ENCODE assay signal across 18 mouse cellular contexts in the genomic region with DNA sequence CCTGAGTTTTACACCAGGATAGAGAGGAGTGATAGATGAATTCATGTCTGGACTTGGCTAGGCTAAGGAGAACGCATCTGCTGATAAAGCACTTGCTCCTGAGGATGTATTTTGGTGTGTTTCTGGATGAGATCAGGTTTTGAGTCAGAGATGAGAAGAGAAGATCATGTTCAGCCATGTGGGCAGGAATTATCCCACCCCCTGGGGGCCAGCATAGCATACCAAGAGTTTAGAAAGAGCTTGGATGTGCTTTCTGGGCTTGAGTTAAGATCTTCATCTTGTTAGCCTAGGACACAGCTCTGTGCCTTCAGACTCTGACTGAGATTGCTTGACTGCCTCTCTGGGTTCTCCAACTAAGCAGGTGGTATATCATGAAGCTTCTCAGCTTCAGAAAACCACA. TPM values are rescaled to one million over a fixed set of nuclear protein-coding genes. Genes with fewer than 3 reads are reported as not detected.
DNase-seq lines count a peak whose midpoint lies in the region; ATAC-seq and TF ChIP-seq lines count a peak whose summit lies in the region.
"Had no signal": no experiment of that assay in that cellular context is flagged by ENCODE, and none has a peak within 500 bp of the region (broad histone marks: within the 10 kb centered on the region; RNA-seq: fewer than 3 reads in every experiment).

No protein-coding gene starts in this region.

- peaks cover 2% of the 10 kb centered on the region; the same call in 1 of the 2 replicates for H3K4me1 ChIP-seq in heart, adult 2 months (ENCODE audit: control insufficient read depth, insufficient read depth, low read length)
- no peaks in the 10 kb centered on the region for H3K4me1 ChIP-seq in liver, embryonic 11.5 days (replicated peaks; ENCODE audit: control insufficient read depth, insufficient read depth, low read length)

- in situ Hi-C loops in Patski (cut with MboI; ENCODE audit: low pct_unique_long_range_greater_than_20kb), result no loop called here

- TF ChIP-seq CTCF in heart, adult 2 months (IDR thresholded peaks at IDR 0.05), result no peak
- no peak for TF ChIP-seq CTCF in Patski (IDR thresholded peaks at IDR 0.05)

- H3K27ac ChIP-seq in heart, adult 2 months, result no peak overlapping the region
- no peak overlapping the region for H3K27ac ChIP-seq in liver, embryonic 11.5 days (ENCODE audit: low read depth, low read length)

- no peaks in the 10 kb centered on the region for H3K9me3 ChIP-seq in liver, embryonic 11.5 days (ENCODE audit: control insufficient read depth, low read length)
- H3K9me3 ChIP-seq: G1E had no signal

- CTCF ChIA-PET in Patski (lab: Charles Lee), result interaction anchor here (0.7 to 1.1 kb wide), 3 partner anchors 11 to 33 kb away, joined by 3 read pairs; no protein-coding TSS in a partner anchor

- no peak overlapping the region for H3K4me2 ChIP-seq in liver, embryonic 11.5 days

- intact Hi-C loops in heart, adult 2 months (cut with DNase I), result no loop called here

- no peak for ATAC-seq in Patski
- no peak for ATAC-seq in liver, embryonic 11.5 days (replicated peaks; ENCODE audit: low FRiP score)
- ATAC-seq: activated CD4-positive, CD25-positive, alpha-beta regulatory T cell, adult 4 months; CD4-positive, CD25-positive, alpha-beta regulatory T cell, adult 4 months had no signal

- H3K4me3 ChIP-seq in heart, adult 2 months, result no peak overlapping the region
- H3K4me3 ChIP-seq in liver, embryonic 11.5 days (ENCODE audit: low read depth, low read length), result no peak overlapping the region

- TF ChIP-seq POLR2A in heart, adult 2 months (IDR thresholded peaks at IDR 0.05; ENCODE audit: insufficient read depth, low read depth, low read length), result no peak

- peak; percentile 73 for DNase-seq in heart, adult 11 months
- DNase-seq in heart, adult 2 months, result no peak
- DNase-seq in Patski (ENCODE audit: low read depth, low spot score), result peak; percentile 53
- DNase-seq in liver, embryonic 11.5 days (ENCODE audit: low spot score), result no peak
- DNase-seq: adrenal gland, adult 2 months; adrenal gland, adult 8-10 months; adrenal gland, postnatal 10 days; adrenal gland, postnatal 14 days; adrenal gland, postnatal 25 days; adrenal gland, postnatal 36 days; B cell, adult 2 months; cerebellum, adult 11 months; cerebellum, adult 11-12 months; cerebellum, adult 18-20 months; cerebellum, adult 2 months had no signal

- H3K36me3 ChIP-seq in heart, adult 2 months (ENCODE audit: control insufficient read depth, insufficient read depth, low read length), result no peaks in the 10 kb centered on the region
- no peaks in the 10 kb centered on the region for H3K36me3 ChIP-seq in liver, embryonic 11.5 days (ENCODE audit: control insufficient read depth, insufficient read depth, low read length)
- H3K36me3 ChIP-seq: G1E had no signal

- H3K27me3 ChIP-seq in heart, adult 2 months (ENCODE audit: control insufficient read depth, insufficient read depth, low read length), result no peaks in the 10 kb centered on the region
- H3K27me3 ChIP-seq in Patski, result no peaks in the 10 kb centered on the region
- no peaks in the 10 kb centered on the region for H3K27me3 ChIP-seq in liver, embryonic 11.5 days (replicated peaks; ENCODE audit: control insufficient read depth, insufficient read depth, low read length)

- no peaks in the 10 kb centered on the region for H3K79me2 ChIP-seq in heart, adult 2 months (replicated peaks; ENCODE audit: control insufficient read depth, insufficient read depth, low read length)

- POLR2A ChIA-PET in Patski (lab: Charles Lee), result interaction anchor here (0.7 kb wide), 1 partner anchor 52 kb away, joined by 9 read pairs; no protein-coding TSS in a partner anchor

- 74% methylated on average over 1 of the region's 1 CpGs for WGBS in heart, adult 2 months
- WGBS in liver, embryonic 11.5 days, result 70% methylated on average over 1 of the region's 1 CpGs

- TF ChIP-seq EP300 in heart, adult 2 months (IDR thresholded peaks at IDR 0.05; ENCODE audit: insufficient read depth, low read depth, low read length), result no peak

- H3K9ac ChIP-seq in heart, adult 2 months (ENCODE audit: low read depth, low read length), result no peak overlapping the region
- no peak overlapping the region for H3K9ac ChIP-seq in liver, embryonic 11.5 days (ENCODE audit: low read depth, low read length)

RNA-seq across cellular contexts. Expression of a gene that starts 38.5 kb away (rescaled TPM):
- total RNA-seq in heart, adult 2 months (2021), result 10 to 100 TPM; 81.8 to 97.0 TPM
- 20.8 and 45.8 TPM in 2 replicates for polyA plus RNA-seq in heart, adult 2 months (2012; rRNA removed)
- 96.6 TPM for polyA plus RNA-seq in Patski (2021)
- polyA plus RNA-seq in liver, embryonic 11.5 days (2014; fragmentation: Nextera tagmentation; extraction: Ambion mirVana), result 146 and 148 TPM in 2 replicates

RNA-seq across cellular contexts. Expression of a gene that starts 45.2 kb away (rescaled TPM):
- total RNA-seq in heart, adult 2 months (2021), result 100 to 1,000 TPM in 1 of 2 experiments, 10 to 100 TPM in 1; 90.9 to 113 TPM
- 82.0 and 84.3 TPM in 2 replicates for polyA plus RNA-seq in heart, adult 2 months (2012; rRNA removed)
- polyA plus RNA-seq in Patski (2021), result 62.4 TPM
- 45.2 and 50.7 TPM in 2 replicates for polyA plus RNA-seq in liver, embryonic 11.5 days (2014; fragmentation: Nextera tagmentation; extraction: Ambion mirVana)

Comparison
In these comparisons a context has a peak if more than half of its experiments do, and no peak if none do; other contexts are left out.
1. DNase-seq: peak in heart, adult 11 months (single experiment) and Patski (single experiment); none in heart, adult 2 months (0 of 2) and liver, embryonic 11.5 days (single experiment).